Mouse (Mus musculus) hindbrain, embryonic 16.5 days (tissue): Measurements from ENCODE around the gene Uhmk1. TPM values are rescaled to one million over a fixed set of nuclear protein-coding genes. Genes with fewer than 3 reads are reported as not detected.

Experiments used
- ATAC-seq: fragments of 200-750 bp; cut with Nextera tagmentation; 2 replicates; pipeline ENCODE4 v1.8.0; 2017; ENCODE audit warnings: moderate TSS enrichment, moderate library complexity
- H3K27ac ChIP-seq: fragments of 300-500 bp; sonication (generic); 2 replicates; pipeline ENCODE4 v1.5.1; 2014; ENCODE audit warnings: low read depth, mild to moderate bottlenecking, control low read depth, low read length, moderate library complexity
- H3K27me3 ChIP-seq: fragments of 300-500 bp; sonication (generic); replicated peaks from 2 replicates; pipeline ENCODE4 v1.6.1; 2014; ENCODE audit warnings: low read length; ENCODE audit not compliant: control insufficient read depth, insufficient read depth
- H3K36me3 ChIP-seq: fragments of 300-500 bp; sonication (generic); 2 replicates; pipeline ENCODE4 v1.6.1; 2014; ENCODE audit warnings: mild to moderate bottlenecking, low read length, moderate library complexity, mixed read lengths; ENCODE audit not compliant: control insufficient read depth, insufficient read depth
- H3K4me1 ChIP-seq: fragments of 300-500 bp; sonication (generic); 2 replicates; pipeline ENCODE4 v1.6.1; 2014; ENCODE audit warnings: low read depth, low read length; ENCODE audit not compliant: control insufficient read depth, insufficient read depth
- H3K4me2 ChIP-seq: fragments of 300-500 bp; sonication (generic); 2 replicates; pipeline ENCODE4 v1.6.1; 2014; ENCODE audit warnings: mild to moderate bottlenecking, low read length, control low read depth, moderate library complexity
- H3K4me3 ChIP-seq: fragments of 300-500 bp; sonication (generic); 2 replicates; pipeline ENCODE4 v1.5.1; 2014; ENCODE audit warnings: mild to moderate bottlenecking, low read length, control low read depth, moderate library complexity
- H3K9ac ChIP-seq: fragments of 300-500 bp; sonication (generic); 2 replicates; pipeline ENCODE4 v1.6.1; 2014; ENCODE audit warnings: low read depth, mild to moderate bottlenecking, control low read depth, low read length, moderate library complexity
- H3K9me3 ChIP-seq: fragments of 300-500 bp; sonication (generic); 2 replicates; pipeline ENCODE4 v1.6.1; 2014; ENCODE audit warnings: mild to moderate bottlenecking, low read length, moderate library complexity; ENCODE audit not compliant: control insufficient read depth
- WGBS: fragments of 180-500 bp; shearing (Covaris S2); extraction: QIAGEN DNeasy Blood & Tissue Kit; methylation state at CpG from one replicate; pipeline ENCODE4 v1.1.7; 2014; 5-methylcytosine and 5-hydroxymethylcytosine counted together
- polyA plus RNA-seq: library from polyadenylated mRNA; unstranded; fragments of >200 nt; fragmentation: Nextera tagmentation; extraction: Ambion mirVana; gene quantifications from 2 replicates; pipeline ENCODE4 v1.2.1, GENCODE M21; 2015

The Uhmk1 gene
- polyA plus RNA-seq, 1 experiment from 2014 or later = 8.1 TPM

- peaks cover 11% of the 10 kb centered on the region for H3K4me1 ChIP-seq
- peaks cover 8% of the 10 kb centered on the region for H3K36me3 ChIP-seq
- H3K4me2 ChIP-seq = peak overlapping the region; percentile 55
- ATAC-seq = peak; percentile 5; the same call in 1 of the 2 replicates
- no peaks in the 10 kb centered on the region for H3K9me3 ChIP-seq
- peak overlapping the region; percentile 58 for H3K4me3 ChIP-seq
- no peak overlapping the region for H3K27ac ChIP-seq
- H3K9ac ChIP-seq = no peak overlapping the region
- WGBS = 75% methylated on average over 3 of the region's 3 CpGs
- peaks cover 3% of the 10 kb centered on the region for H3K27me3 ChIP-seq
Measured at GRCm38 (mm10) chr1:170215590-170215989, 393 bp upstream of the Uhmk1 start.

DNA sequence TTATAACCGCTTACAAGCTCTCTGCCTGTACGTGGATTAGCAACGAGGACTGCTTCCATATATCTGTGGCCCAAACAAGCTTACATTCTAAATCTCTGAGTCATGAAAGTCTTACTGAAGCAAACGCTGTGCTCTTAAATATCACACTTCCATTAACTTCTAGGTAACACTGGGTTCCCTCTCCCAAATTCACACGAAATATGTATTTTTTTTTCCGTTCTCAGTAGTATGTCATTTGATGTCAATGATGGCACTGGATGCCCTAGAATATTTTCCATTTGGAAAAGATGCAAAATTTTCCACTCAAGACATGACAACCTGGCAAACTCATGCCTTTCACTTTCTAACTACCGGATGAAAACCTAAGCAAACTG, 827 bp downstream of the Uhmk1 start:
- peaks cover 11% of the 10 kb centered on the region for H3K4me1 ChIP-seq
- peaks cover 8% of the 10 kb centered on the region for H3K36me3 ChIP-seq
- no peak overlapping the region for H3K27ac ChIP-seq
- peak overlapping the region; percentile 82 for H3K9ac ChIP-seq
- ATAC-seq = no peak
- 41% methylated on average over 7 of the region's 7 CpGs for WGBS
- H3K4me3 ChIP-seq = peak overlapping the region; percentile 58
- H3K9me3 ChIP-seq = no peaks in the 10 kb centered on the region
- H3K4me2 ChIP-seq = peak overlapping the region; percentile 79
- peaks cover 3% of the 10 kb centered on the region for H3K27me3 ChIP-seq

DNA sequence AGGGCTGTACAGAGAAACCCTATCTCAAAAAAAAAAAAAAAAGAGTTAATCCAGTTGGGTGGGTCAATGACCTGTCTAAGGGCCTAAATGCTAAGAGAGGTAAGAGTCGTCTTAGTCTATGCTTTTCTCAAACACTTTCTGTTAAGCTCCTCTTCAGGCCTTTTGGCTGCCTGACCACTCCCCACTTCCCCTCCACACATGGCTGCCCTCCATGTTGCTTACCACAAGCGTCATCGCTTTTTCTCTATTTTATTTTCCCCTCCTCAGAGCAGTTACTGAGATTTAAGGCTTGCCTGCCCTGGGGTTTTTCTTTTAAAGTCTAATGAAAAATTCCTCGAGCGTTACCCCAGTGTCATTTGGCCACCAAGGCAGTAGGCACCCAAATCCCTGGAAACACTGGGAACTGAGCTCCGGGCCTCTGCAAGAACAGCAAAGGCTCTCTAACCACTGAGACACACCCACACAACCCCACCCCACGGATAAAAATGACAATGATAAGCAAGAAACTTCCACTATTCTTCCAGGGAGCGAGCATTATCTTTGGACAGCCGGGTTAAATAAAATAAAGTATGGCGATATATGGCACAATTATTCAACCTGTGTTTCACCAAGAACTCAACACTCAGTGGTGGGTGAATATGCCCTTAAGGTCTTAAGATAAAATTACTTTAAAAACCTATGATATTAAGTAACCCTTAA, 1.9 kb downstream of the Uhmk1 start:
- no peak for ATAC-seq
- Histone ChIP-seq H3K27me3 (peaks cover 3% of the 10 kb centered on the region), H3K36me3 (peaks cover 11% of the 10 kb centered on the region), H3K4me2 (no peak overlapping the region; the same call in 1 of the 2 replicates), H3K9me3 (no peaks in the 10 kb centered on the region), H3K9ac (no peak overlapping the region), H3K27ac (no peak overlapping the region), H3K4me3 (no peak overlapping the region), H3K4me1 (peaks cover 11% of the 10 kb centered on the region)
- 92% methylated on average over 10 of the region's 10 CpGs for WGBS

GRCm38 (mm10) chr1:170206395-170206794, 8.8 kb downstream of the Uhmk1 start:
- peaks cover 28% of the 10 kb centered on the region for H3K36me3 ChIP-seq
- no peaks in the 10 kb centered on the region for H3K9me3 ChIP-seq
- 96% methylated on average over 6 of the region's 6 CpGs for WGBS
- no peak overlapping the region for H3K4me3 ChIP-seq
- H3K4me1 ChIP-seq = no peaks in the 10 kb centered on the region
- no peak overlapping the region for H3K4me2 ChIP-seq
- no peak for ATAC-seq
- no peak overlapping the region for H3K9ac ChIP-seq
- H3K27me3 ChIP-seq = no peaks in the 10 kb centered on the region
- H3K27ac ChIP-seq = no peak overlapping the region

DNA sequence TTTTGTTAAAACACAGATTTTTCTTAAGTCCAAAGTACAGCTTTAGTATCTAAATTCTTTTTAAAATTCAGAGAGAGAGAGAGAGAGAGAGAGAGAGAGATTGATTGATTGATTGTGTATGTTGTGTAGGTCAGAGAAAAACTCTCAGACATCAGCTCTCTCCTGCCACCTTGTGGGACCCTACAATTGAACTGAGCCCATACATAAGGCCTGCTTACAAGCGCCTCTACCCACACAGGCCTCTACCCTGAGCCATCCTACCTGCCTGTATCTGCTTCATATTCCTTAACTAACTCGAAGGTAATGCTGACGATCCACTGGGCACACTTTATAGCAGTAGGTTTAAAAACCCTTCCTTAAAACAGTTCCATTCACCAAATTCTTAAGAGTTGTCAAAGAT, 14.8 kb downstream of the Uhmk1 start:
- Histone ChIP-seq H3K4me2 (no peak overlapping the region), H3K27ac (no peak overlapping the region), H3K36me3 (peaks cover 20% of the 10 kb centered on the region), H3K27me3 (no peaks in the 10 kb centered on the region), H3K9ac (no peak overlapping the region), H3K9me3 (no peaks in the 10 kb centered on the region), H3K4me3 (no peak overlapping the region), H3K4me1 (no peaks in the 10 kb centered on the region)
- ATAC-seq = peak; percentile 48; the same call in 1 of the 2 replicates
- WGBS = 80% methylated on average over 3 of the region's 3 CpGs

GRCm38 (mm10) chr1:170196211-170196610, 19.0 kb downstream of the Uhmk1 start:
- H3K4me2 ChIP-seq = no peak overlapping the region
- 96% methylated on average over 8 of the region's 8 CpGs for WGBS
- no peaks in the 10 kb centered on the region for H3K9me3 ChIP-seq
- H3K36me3 ChIP-seq = peaks cover 36% of the 10 kb centered on the region
- H3K27me3 ChIP-seq = no peaks in the 10 kb centered on the region
- H3K4me3 ChIP-seq = no peak overlapping the region
- no peak overlapping the region for H3K9ac ChIP-seq
- H3K4me1 ChIP-seq = no peaks in the 10 kb centered on the region
- no peak for ATAC-seq
- no peak overlapping the region for H3K27ac ChIP-seq

- ATAC-seq = no peak
- no peaks in the 10 kb centered on the region for H3K4me1 ChIP-seq
- no peaks in the 10 kb centered on the region for H3K9me3 ChIP-seq
- H3K27ac ChIP-seq = no peak overlapping the region
- WGBS = 85% methylated on average over 1 of the region's 1 CpGs
- H3K36me3 ChIP-seq = peaks cover 26% of the 10 kb centered on the region
- no peak overlapping the region for H3K4me3 ChIP-seq
- H3K9ac ChIP-seq = no peak overlapping the region
- H3K27me3 ChIP-seq = no peaks in the 10 kb centered on the region
- no peak overlapping the region for H3K4me2 ChIP-seq
Measured at GRCm38 (mm10) chr1:170191925-170192324, 23.3 kb downstream of the Uhmk1 start.

- H3K4me2 ChIP-seq = no peak overlapping the region
- H3K36me3 ChIP-seq = peaks cover 18% of the 10 kb centered on the region
- no peaks in the 10 kb centered on the region for H3K9me3 ChIP-seq
- 85% methylated on average over 4 of the region's 4 CpGs for WGBS
- no peak overlapping the region for H3K4me3 ChIP-seq
- H3K9ac ChIP-seq = no peak overlapping the region
- no peaks in the 10 kb centered on the region for H3K27me3 ChIP-seq
- no peak for ATAC-seq
- no peaks in the 10 kb centered on the region for H3K4me1 ChIP-seq
- no peak overlapping the region for H3K27ac ChIP-seq
Measured at GRCm38 (mm10) chr1:170190225-170190624, 25.0 kb downstream of the Uhmk1 start.

GRCm38 (mm10) chr1:170188601-170189000, 26.6 kb downstream of the Uhmk1 start:
- Histone ChIP-seq H3K9me3 (no peaks in the 10 kb centered on the region), H3K27me3 (no peaks in the 10 kb centered on the region), H3K4me2 (no peak overlapping the region), H3K9ac (no peak overlapping the region), H3K27ac (no peak overlapping the region), H3K36me3 (peaks cover 10% of the 10 kb centered on the region), H3K4me1 (no peaks in the 10 kb centered on the region), H3K4me3 (no peak overlapping the region)
- 83% methylated on average over 11 of the region's 11 CpGs for WGBS
- ATAC-seq = no peak
